Mouse (Mus musculus) forebrain, embryonic 14.5 days (tissue): ENCODE data around the gene Usp5. TPM values are rescaled to one million over a fixed set of nuclear protein-coding genes. Genes with fewer than 3 reads are reported as not detected.
"Not testable (repeated sequence)": the region's sequence is repeated elsewhere in the genome, so short reads cannot be mapped to it uniquely, and the experiment has no call there.

Source experiments
- ATAC-seq: fragments of 200-750 bp; cut with Nextera tagmentation; 2 replicates; pipeline ENCODE4 v1.8.0; 2017; ENCODE audit warnings: mild to moderate bottlenecking, moderate library complexity
- DNase-seq: peaks from one replicate; pipeline ENCODE4 v3.0.0-alpha.2; 2015; ENCODE audit warnings: low spot score
- H3K27ac ChIP-seq: fragments of 300-500 bp; sonication (generic); 2 replicates; pipeline ENCODE4 v1.5.1; 2014; ENCODE audit warnings: low read depth, mild to moderate bottlenecking, control low read depth, low read length, moderate library complexity
- H3K27me3 ChIP-seq: fragments of 300-500 bp; sonication (generic); replicated peaks from 2 replicates; pipeline ENCODE4 v1.6.1; 2014; ENCODE audit warnings: low read length, control low read depth, mixed read lengths; ENCODE audit not compliant: control insufficient read depth, insufficient read depth
- H3K36me3 ChIP-seq: fragments of 300-500 bp; sonication (generic); 2 replicates; pipeline ENCODE4 v1.6.1; 2014; ENCODE audit warnings: low read length, control low read depth; ENCODE audit not compliant: control insufficient read depth, insufficient read depth
- H3K4me1 ChIP-seq: fragments of 300-500 bp; sonication (generic); 2 replicates; pipeline ENCODE4 v1.6.1; 2014; ENCODE audit warnings: antibody characterized with exemption, low read length, control low read depth; ENCODE audit not compliant: control insufficient read depth, insufficient read depth
- H3K4me2 ChIP-seq: fragments of 300-500 bp; sonication (generic); 2 replicates; pipeline ENCODE4 v1.6.1; 2014; ENCODE audit warnings: mild to moderate bottlenecking, control low read depth, low read length
- H3K4me3 ChIP-seq: fragments of 300-500 bp; sonication (generic); 2 replicates; pipeline ENCODE4 v1.5.1; 2014; ENCODE audit warnings: low read depth, low read length, control low read depth
- H3K9ac ChIP-seq: fragments of 300-500 bp; sonication (generic); 2 replicates; pipeline ENCODE4 v1.6.1; 2014; ENCODE audit warnings: mild to moderate bottlenecking, low read length, control low read depth, moderate library complexity
- H3K9me3 ChIP-seq: fragments of 300-500 bp; sonication (generic); replicated peaks from 2 replicates; pipeline ENCODE4 v1.6.1; 2016; ENCODE audit warnings: low read length, control low read depth, mixed read lengths; ENCODE audit not compliant: control insufficient read depth
- WGBS: fragments of 180-500 bp; shearing (Covaris S2); extraction: QIAGEN DNeasy Blood & Tissue Kit; methylation state at CpG from one replicate; pipeline ENCODE4 v1.1.7; 2014; 5-methylcytosine and 5-hydroxymethylcytosine counted together
- polyA plus RNA-seq: library from polyadenylated mRNA; unstranded; fragments of >200 nt; fragmentation: Nextera tagmentation; extraction: Ambion mirVana; gene quantifications from 2 replicates; pipeline ENCODE4 v1.2.1, GENCODE M21; 2014

Gene Usp5
- polyA plus RNA-seq, 1 experiment from 2014 or later, result 154 TPM

- Histone ChIP-seq H3K36me3 (no peaks in the 10 kb centered on the region), H3K9me3 (no peaks in the 10 kb centered on the region), H3K4me3 (no peak overlapping the region), H3K4me1 (peaks cover 8% of the 10 kb centered on the region), H3K27ac (no peak overlapping the region), H3K27me3 (no peaks in the 10 kb centered on the region), H3K9ac (no peak overlapping the region), H3K4me2 (no peak overlapping the region)
- no peak for ATAC-seq
- DNase-seq, result no peak
- WGBS, result 87% methylated on average over 3 of the region's 3 CpGs
These were observed 24.9 kb downstream of the Usp5 start for GRCm38 (mm10) chr6:124804341-124804740.

- not testable (repeated sequence) for H3K27me3 ChIP-seq, H3K36me3 ChIP-seq, H3K9me3 ChIP-seq, ATAC-seq, H3K9ac ChIP-seq, H3K4me1 ChIP-seq, H3K27ac ChIP-seq, H3K4me3 ChIP-seq, H3K4me2 ChIP-seq, DNase-seq
- 95% methylated on average over 4 of the region's 4 CpGs for WGBS
These were observed 25.6 kb downstream of the Usp5 start for GRCm38 (mm10) chr6:124803691-124804090.

GRCm38 (mm10) chr6:124803061-124803460 is 26.2 kb downstream of the Usp5 start:
- no peaks in the 10 kb centered on the region for H3K36me3 ChIP-seq
- DNase-seq (no peak), ATAC-seq (no peak)
- H3K4me1 ChIP-seq, result peaks cover 3% of the 10 kb centered on the region; the same call in 1 of the 2 replicates
- WGBS, result 79% methylated on average over 3 of the region's 3 CpGs
- H3K9ac ChIP-seq, result no peak overlapping the region
- H3K27me3 ChIP-seq, result no peaks in the 10 kb centered on the region
- H3K4me3 ChIP-seq, result no peak overlapping the region
- no peaks in the 10 kb centered on the region for H3K9me3 ChIP-seq
- H3K27ac ChIP-seq, result no peak overlapping the region
- no peak overlapping the region for H3K4me2 ChIP-seq

GRCm38 (mm10) chr6:124802400-124802799 is 26.9 kb downstream of the Usp5 start:
- not testable (repeated sequence) for H3K4me2 ChIP-seq, H3K4me1 ChIP-seq, H3K9me3 ChIP-seq, H3K9ac ChIP-seq, H3K27ac ChIP-seq, H3K36me3 ChIP-seq, DNase-seq, ATAC-seq, H3K4me3 ChIP-seq, H3K27me3 ChIP-seq
- WGBS, result 20% methylated on average over 5 of the region's 9 CpGs

- H3K4me3 ChIP-seq, result no peak overlapping the region
- no peak for ATAC-seq
- no peaks in the 10 kb centered on the region for H3K36me3 ChIP-seq
- no peaks in the 10 kb centered on the region for H3K27me3 ChIP-seq
- 92% methylated on average over 2 of the region's 2 CpGs for WGBS
- no peak overlapping the region for H3K27ac ChIP-seq
- H3K9me3 ChIP-seq, result no peaks in the 10 kb centered on the region
- no peak overlapping the region for H3K9ac ChIP-seq
- H3K4me1 ChIP-seq, result no peaks in the 10 kb centered on the region
- H3K4me2 ChIP-seq, result no peak overlapping the region
- DNase-seq, result no peak
These were observed 33.1 kb downstream of the Usp5 start for GRCm38 (mm10) chr6:124796200-124796599.

- DNase-seq (no peak), ATAC-seq (no peak)
- Histone ChIP-seq H3K27me3 (no peaks in the 10 kb centered on the region), H3K9ac (no peak overlapping the region), H3K4me2 (no peak overlapping the region), H3K9me3 (no peaks in the 10 kb centered on the region), H3K27ac (no peak overlapping the region), H3K4me1 (no peaks in the 10 kb centered on the region), H3K4me3 (no peak overlapping the region), H3K36me3 (no peaks in the 10 kb centered on the region)
- WGBS, result 48% methylated on average over 4 of the region's 4 CpGs
These were observed 33.5 kb downstream of the Usp5 start for GRCm38 (mm10) chr6:124795781-124796180.

GRCm38 (mm10) chr6:124791911-124792310 is 37.4 kb downstream of the Usp5 start:
- Histone ChIP-seq H3K4me1 (no peaks in the 10 kb centered on the region), H3K27ac (no peak overlapping the region), H3K4me2 (no peak overlapping the region), H3K27me3 (no peaks in the 10 kb centered on the region), H3K9me3 (no peaks in the 10 kb centered on the region), H3K9ac (no peak overlapping the region), H3K4me3 (no peak overlapping the region), H3K36me3 (no peaks in the 10 kb centered on the region)
- DNase-seq, result no peak
- ATAC-seq, result no peak
- 87% methylated on average over 3 of the region's 3 CpGs for WGBS

- H3K4me3 ChIP-seq, result no peak overlapping the region
- no peaks in the 10 kb centered on the region for H3K9me3 ChIP-seq
- 79% methylated on average over 4 of the region's 4 CpGs for WGBS
- H3K9ac ChIP-seq, result no peak overlapping the region
- H3K4me1 ChIP-seq, result no peaks in the 10 kb centered on the region
- no peak for DNase-seq
- H3K27me3 ChIP-seq, result no peaks in the 10 kb centered on the region
- H3K27ac ChIP-seq, result no peak overlapping the region
- ATAC-seq, result no peak
- no peak overlapping the region for H3K4me2 ChIP-seq
- H3K36me3 ChIP-seq, result no peaks in the 10 kb centered on the region
These were observed 39.2 kb downstream of the Usp5 start for GRCm38 (mm10) chr6:124790121-124790520.

GRCm38 (mm10) chr6:124789519-124789918 is 39.8 kb downstream of the Usp5 start:
- 88% methylated on average over 4 of the region's 4 CpGs for WGBS
- H3K4me1 ChIP-seq, result no peaks in the 10 kb centered on the region
- ATAC-seq, result no peak
- no peak overlapping the region for H3K4me3 ChIP-seq
- H3K9me3 ChIP-seq, result no peaks in the 10 kb centered on the region
- no peaks in the 10 kb centered on the region for H3K27me3 ChIP-seq
- H3K4me2 ChIP-seq, result no peak overlapping the region
- no peak for DNase-seq
- no peaks in the 10 kb centered on the region for H3K36me3 ChIP-seq
- H3K27ac ChIP-seq, result no peak overlapping the region
- H3K9ac ChIP-seq, result no peak overlapping the region
